Mouse (Mus musculus) liver, embryonic 14.5 days (tissue): ENCODE data around the gene Tmprss11c. TPM values are rescaled to one million over a fixed set of nuclear protein-coding genes. Genes with fewer than 3 reads are reported as not detected.
"Not testable (repeated sequence)": the region's sequence is repeated elsewhere in the genome, so short reads cannot be mapped to it uniquely, and the experiment has no call there.

Experiments used
- ATAC-seq: fragments of 200-750 bp; cut with Nextera tagmentation; 2 replicates; pipeline ENCODE4 v1.8.0; 2017; ENCODE audit warnings: moderate number of reproducible peaks, mild to moderate bottlenecking, moderate library complexity; ENCODE audit not compliant: insufficient read depth
- DNase-seq, 3 experiments: peaks; one replicate each; pipeline ENCODE4 v3.0.0-alpha.2; 2012 to 2013; ENCODE audit warnings: low read depth in 3 of 3, low spot score in 3 of 3
- H3K27ac ChIP-seq: fragments of 300-500 bp; sonication (generic); 2 replicates; pipeline ENCODE4 v1.5.1; 2014; ENCODE audit warnings: moderate library complexity, mild to moderate bottlenecking, control low read depth, inconsistent platforms
- H3K27me3 ChIP-seq: fragments of 300-500 bp; sonication (generic); 2 replicates; pipeline ENCODE4 v1.6.1; 2014; ENCODE audit warnings: mild to moderate bottlenecking, low read length, moderate library complexity; ENCODE audit not compliant: control insufficient read depth, insufficient read depth
- H3K36me3 ChIP-seq: fragments of 300-500 bp; sonication (generic); replicated peaks from 2 replicates; pipeline ENCODE4 v1.6.1; 2014; ENCODE audit warnings: low read depth; ENCODE audit not compliant: control insufficient read depth, insufficient read depth
- H3K4me1 ChIP-seq, 2 experiments: fragments of 200-500 bp in 1 of 2; fragments of 300-500 bp in 1 of 2; sonication (generic) in 1 of 2; replicated peaks; 2 replicates each; pipeline ENCODE4 v1.6.1; 2012 to 2014; ENCODE audit warnings: antibody characterized with exemption in 1 of 2, inconsistent platforms in 1 of 2, low read length in 1 of 2; ENCODE audit not compliant: control insufficient read depth in 2 of 2, insufficient read depth in 2 of 2
- H3K4me2 ChIP-seq: fragments of 300-500 bp; sonication (generic); 2 replicates; pipeline ENCODE4 v1.6.1; 2014; ENCODE audit warnings: low read depth, mild to moderate bottlenecking, control low read depth, moderate library complexity
- H3K4me3 ChIP-seq, 2 experiments: fragments of 200-500 bp in 1 of 2; fragments of 300-500 bp in 1 of 2; sonication (generic) in 1 of 2; 2 replicates each; pipeline ENCODE4 v1.5.1; 2012 to 2014; ENCODE audit warnings: low read depth in 2 of 2, low read length in 2 of 2, mild to moderate bottlenecking in 2 of 2, control low read depth in 1 of 2, inconsistent platforms in 1 of 2, moderate library complexity in 1 of 2; ENCODE audit not compliant: insufficient read depth in 1 of 2
- H3K9ac ChIP-seq: fragments of 300-500 bp; sonication (generic); replicated peaks from 2 replicates; pipeline ENCODE4 v1.6.1; 2014; ENCODE audit warnings: mild to moderate bottlenecking, control low read depth, moderate library complexity
- H3K9me3 ChIP-seq: fragments of 300-500 bp; sonication (generic); 2 replicates; pipeline ENCODE4 v1.6.1; 2016; ENCODE audit warnings: low read length, mixed read lengths; ENCODE audit not compliant: control insufficient read depth
- CTCF ChIP-seq: IDR thresholded peaks from 2 replicates; pipeline ENCODE4 v1.5.1; 2016; ENCODE audit warnings: antibody characterized with exemption, low read depth, control low read depth
- EP300 ChIP-seq: IDR thresholded peaks from 2 replicates; pipeline ENCODE4 v1.6.1; 2016; ENCODE audit warnings: antibody characterized with exemption, low read depth
- WGBS: fragments of 180-500 bp; shearing (Covaris S2); extraction: QIAGEN DNeasy Blood & Tissue Kit; methylation state at CpG from one replicate; pipeline ENCODE4 v1.1.7; 2014; ENCODE audit not compliant: insufficient replicate concordance; 5-methylcytosine and 5-hydroxymethylcytosine counted together
- polyA plus RNA-seq, 2 experiments: library from polyadenylated mRNA; depleted of rRNA in 1 of 2; stranded (reverse) in 1 of 2; unstranded in 1 of 2; fragments of >200 nt; fragmentation: Nextera tagmentation in 1 of 2; extraction: Ambion mirVana in 1 of 2; gene quantifications; 2 replicates each; pipeline versions ENCODE4 v1.2.1 to v1.2.3; 2012 to 2014

Tmprss11c gene
- polyA plus RNA-seq (2012; rRNA removed), result not detected in 2 replicates
- polyA plus RNA-seq (2014; fragmentation: Nextera tagmentation; extraction: Ambion mirVana), result not detected in 2 replicates

GRCm38 (mm10) chr5:86289208-86289607 lies at the start of gene Tmprss11c:
Gene Tmprss11c (minus strand): TSS chr5:86289308.
- H3K4me3 ChIP-seq, result no peak within 1 kb of the TSS
- no peaks in the 10 kb centered on the region for H3K27me3 ChIP-seq
- H3K9me3 ChIP-seq, result no peaks in the 10 kb centered on the region
- no peak within 1 kb of the TSS for H3K9ac ChIP-seq
- no peak within 1 kb of the TSS for H3K27ac ChIP-seq
- DNase-seq (no peak), ATAC-seq (no peak)
- H3K36me3 ChIP-seq, result no peaks in the 10 kb centered on the region
- no peak for TF ChIP-seq EP300
- no peak for TF ChIP-seq CTCF
- 68% methylated on average over 4 of the region's 4 CpGs for WGBS
- no peak within 1 kb of the TSS for H3K4me2 ChIP-seq
- H3K4me1 ChIP-seq, result no peaks in the 10 kb centered on the region

GRCm38 (mm10) chr5:86318018-86318956 lies 29.2 kb upstream of the Tmprss11c start:
- ATAC-seq, H3K4me3 ChIP-seq, DNase-seq: not testable (repeated sequence)

GRCm38 (mm10) chr5:86306116-86306515 lies 17.0 kb upstream of the Tmprss11c start:
- no peak for TF ChIP-seq CTCF
- no peak for TF ChIP-seq EP300
- WGBS, result 60% methylated on average over 5 of the region's 5 CpGs
- H3K4me3 ChIP-seq, result no peak overlapping the region
- no peak overlapping the region for H3K4me2 ChIP-seq
- ATAC-seq (no peak), DNase-seq (no peak)
- H3K36me3 ChIP-seq, result no peaks in the 10 kb centered on the region
- no peaks in the 10 kb centered on the region for H3K4me1 ChIP-seq
- H3K9ac ChIP-seq, result no peak overlapping the region
- no peaks in the 10 kb centered on the region for H3K27me3 ChIP-seq
- no peak overlapping the region for H3K27ac ChIP-seq
- H3K9me3 ChIP-seq, result no peaks in the 10 kb centered on the region

More at GRCm38 (mm10) chr5:86318018-86318956, 29.2 kb upstream of the Tmprss11c start:
- not testable (repeated sequence) for H3K9me3 ChIP-seq, H3K9ac ChIP-seq, H3K4me2 ChIP-seq, H3K27me3 ChIP-seq, H3K27ac ChIP-seq, H3K36me3 ChIP-seq, H3K4me1 ChIP-seq
- 47% methylated on average over 26 of the region's 30 CpGs for WGBS

GRCm38 (mm10) chr5:86303877-86304276 lies 14.8 kb upstream of the Tmprss11c start:
- no peak for ATAC-seq
- Histone ChIP-seq H3K9ac (no peak overlapping the region), H3K27me3 (no peaks in the 10 kb centered on the region), H3K36me3 (no peaks in the 10 kb centered on the region), H3K4me2 (no peak overlapping the region), H3K4me3 (no peak overlapping the region), H3K27ac (no peak overlapping the region), H3K4me1 (no peaks in the 10 kb centered on the region), H3K9me3 (no peaks in the 10 kb centered on the region)
- WGBS, result 66% methylated on average over 8 of the region's 8 CpGs
- no peak for DNase-seq
- no peak for TF ChIP-seq CTCF
- no peak for TF ChIP-seq EP300

GRCm38 (mm10) chr5:86246559-86246958 lies 42.5 kb downstream of the Tmprss11c start:
- 71% methylated on average over 11 of the region's 11 CpGs for WGBS
- H3K27ac ChIP-seq, result no peak overlapping the region
- no peak overlapping the region for H3K4me2 ChIP-seq
- H3K9me3 ChIP-seq, result no peaks in the 10 kb centered on the region
- H3K4me3 ChIP-seq, result no peak overlapping the region
- H3K36me3 ChIP-seq, result no peaks in the 10 kb centered on the region
- H3K9ac ChIP-seq, result no peak overlapping the region
- ATAC-seq (no peak), DNase-seq (no peak)
- no peaks in the 10 kb centered on the region for H3K4me1 ChIP-seq
- no peaks in the 10 kb centered on the region for H3K27me3 ChIP-seq
- TF ChIP-seq EP300, result no peak
- TF ChIP-seq CTCF, result no peak
